Mouse (Mus musculus) liver, postnatal 0 days (tissue): Measurements from ENCODE around the gene Asah2. TPM values are rescaled to one million over a fixed set of nuclear protein-coding genes. Genes with fewer than 3 reads are reported as not detected.
A peak's percentile ranks its signal among the peaks of the same experiment; 100 is the strongest.

Experiments used
- ATAC-seq: fragments of 200-750 bp; cut with Nextera tagmentation; 2 replicates; pipeline ENCODE4 v1.8.0; 2017; ENCODE audit warnings: mild to moderate bottlenecking, moderate library complexity
- DNase-seq: peaks from one replicate; pipeline ENCODE4 v3.0.0-alpha.2; 2016
- H3K27ac ChIP-seq: fragments of 300-500 bp; sonication (generic); 2 replicates; pipeline ENCODE4 v1.5.1; 2014; ENCODE audit warnings: antibody characterized with exemption, moderate library complexity, mild to moderate bottlenecking, low read depth
- H3K27me3 ChIP-seq: fragments of 300-500 bp; sonication (generic); 2 replicates; pipeline ENCODE4 v1.6.1; 2014; ENCODE audit warnings: low read length, control low read depth, mixed read lengths; ENCODE audit not compliant: insufficient read depth
- H3K36me3 ChIP-seq: fragments of 300-500 bp; sonication (generic); replicated peaks from 2 replicates; pipeline ENCODE4 v1.6.1; 2014; ENCODE audit warnings: mild to moderate bottlenecking, control low read depth, low read length, moderate library complexity, mixed read lengths; ENCODE audit not compliant: insufficient read depth
- H3K4me1 ChIP-seq: fragments of 300-500 bp; sonication (generic); 2 replicates; pipeline ENCODE4 v1.6.1; 2014; ENCODE audit warnings: antibody characterized with exemption, mild to moderate bottlenecking, control low read depth; ENCODE audit not compliant: insufficient read depth
- H3K4me2 ChIP-seq: fragments of 300-500 bp; sonication (generic); 2 replicates; pipeline ENCODE4 v1.6.1; 2014; ENCODE audit warnings: low read depth, mild to moderate bottlenecking, low read length, moderate library complexity, mixed read lengths
- H3K4me3 ChIP-seq: fragments of 300-500 bp; sonication (generic); 2 replicates; pipeline ENCODE4 v1.5.1; 2014; ENCODE audit warnings: low read depth, low read length
- H3K9ac ChIP-seq: fragments of 300-500 bp; sonication (generic); replicated peaks from 2 replicates; pipeline ENCODE4 v1.6.1; 2014; ENCODE audit warnings: mild to moderate bottlenecking, moderate library complexity
- H3K9me3 ChIP-seq: fragments of 300-500 bp; sonication (generic); 2 replicates; pipeline ENCODE4 v1.6.1; 2016; ENCODE audit warnings: mild to moderate bottlenecking, control low read depth, low read length, mixed read lengths
- CTCF ChIP-seq: sonication (generic); IDR thresholded peaks from 2 replicates; pipeline ENCODE4 v1.5.1; 2016; ENCODE audit warnings: antibody characterized with exemption, low read depth
- EP300 ChIP-seq: IDR thresholded peaks from 2 replicates; pipeline ENCODE4 v1.6.1; 2016; ENCODE audit warnings: antibody characterized with exemption, low read depth, mild to moderate bottlenecking
- WGBS: fragments of 180-500 bp; shearing (Covaris S2); extraction: QIAGEN DNeasy Blood & Tissue Kit; methylation state at CpG from one replicate; pipeline ENCODE4 v1.1.7; 2014; ENCODE audit not compliant: insufficient replicate concordance; 5-methylcytosine and 5-hydroxymethylcytosine counted together
- polyA plus RNA-seq: library from polyadenylated mRNA; unstranded; fragments of >200 nt; fragmentation: Nextera tagmentation; extraction: Ambion mirVana; gene quantifications from 2 replicates; pipeline ENCODE4 v1.2.1, GENCODE M21; 2015

The Asah2 gene
- polyA plus RNA-seq, 1 experiment from 2014 or later: 0.65 TPM

DNA sequence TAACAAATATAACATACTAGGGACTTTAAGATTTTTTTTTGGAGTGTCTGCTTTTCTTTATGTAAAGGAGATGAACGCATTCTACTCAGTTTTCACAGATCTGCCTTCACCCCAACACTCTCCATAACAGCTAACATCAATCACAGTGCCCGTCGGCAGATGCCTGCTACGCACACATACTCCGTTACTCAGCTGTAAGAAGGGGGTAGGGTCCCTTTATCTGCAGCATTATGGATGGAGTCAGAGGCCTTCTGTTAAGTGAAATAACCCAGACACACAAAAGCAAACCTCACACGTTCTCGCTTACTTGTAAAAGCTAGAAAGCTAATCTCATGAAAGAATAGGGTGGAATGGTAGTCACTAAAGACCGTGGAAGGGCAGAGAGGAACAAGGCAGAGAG is 88.3 kb downstream of the Asah2 start:
- H3K27me3 ChIP-seq: no peaks in the 10 kb centered on the region
- TF ChIP-seq EP300: no peak
- TF ChIP-seq CTCF: no peak
- ATAC-seq: no peak
- no peak overlapping the region for H3K4me3 ChIP-seq
- WGBS: 84% methylated on average over 8 of the region's 8 CpGs
- no peak overlapping the region for H3K4me2 ChIP-seq
- no peak for DNase-seq
- no peak overlapping the region for H3K27ac ChIP-seq
- no peaks in the 10 kb centered on the region for H3K9me3 ChIP-seq
- no peak overlapping the region for H3K9ac ChIP-seq
- H3K36me3 ChIP-seq: no peaks in the 10 kb centered on the region
- no peaks in the 10 kb centered on the region for H3K4me1 ChIP-seq

GRCm38 (mm10) chr19:32018585-32018984 is 89.4 kb downstream of the Asah2 start:
- DNase-seq (no peak), ATAC-seq (no peak)
- no peak overlapping the region for H3K27ac ChIP-seq
- H3K27me3 ChIP-seq: no peaks in the 10 kb centered on the region
- no peak for TF ChIP-seq CTCF
- no peak for TF ChIP-seq EP300
- no peak overlapping the region for H3K9ac ChIP-seq
- no peaks in the 10 kb centered on the region for H3K4me1 ChIP-seq
- no peaks in the 10 kb centered on the region for H3K9me3 ChIP-seq
- H3K4me2 ChIP-seq: no peak overlapping the region
- no peaks in the 10 kb centered on the region for H3K36me3 ChIP-seq
- WGBS: 57% methylated on average over 7 of the region's 7 CpGs
- H3K4me3 ChIP-seq: no peak overlapping the region

- no peak for TF ChIP-seq CTCF
- no peak for TF ChIP-seq EP300
- 81% methylated on average over 5 of the region's 5 CpGs for WGBS
- H3K27ac ChIP-seq: no peak overlapping the region
These were observed 90.0 kb downstream of the Asah2 start for GRCm38 (mm10) chr19:32018053-32018452.

GRCm38 (mm10) chr19:32002623-32003022 is 105.4 kb downstream of the Asah2 start:
- no peaks in the 10 kb centered on the region for H3K4me1 ChIP-seq
- no peak overlapping the region for H3K4me2 ChIP-seq
- no peak for TF ChIP-seq CTCF
- TF ChIP-seq EP300: no peak
- no peak overlapping the region for H3K9ac ChIP-seq
- H3K36me3 ChIP-seq: no peaks in the 10 kb centered on the region; the same call in 1 of the 2 replicates
- H3K4me3 ChIP-seq: no peak overlapping the region
- H3K9me3 ChIP-seq: no peaks in the 10 kb centered on the region
- no peaks in the 10 kb centered on the region for H3K27me3 ChIP-seq
- ATAC-seq (no peak), DNase-seq (no peak)
- WGBS: 58% methylated on average over 5 of the region's 5 CpGs
- no peak overlapping the region for H3K27ac ChIP-seq

More at GRCm38 (mm10) chr19:32018053-32018452, 90.0 kb downstream of the Asah2 start:
- DNase-seq: peak; percentile 22
- H3K9me3 ChIP-seq: no peaks in the 10 kb centered on the region
- H3K4me1 ChIP-seq: no peaks in the 10 kb centered on the region
- peak; percentile 55 for ATAC-seq
- no peak overlapping the region for H3K4me2 ChIP-seq
- no peaks in the 10 kb centered on the region for H3K36me3 ChIP-seq
- no peak overlapping the region for H3K4me3 ChIP-seq
- H3K9ac ChIP-seq: no peak overlapping the region
- no peaks in the 10 kb centered on the region for H3K27me3 ChIP-seq

DNA sequence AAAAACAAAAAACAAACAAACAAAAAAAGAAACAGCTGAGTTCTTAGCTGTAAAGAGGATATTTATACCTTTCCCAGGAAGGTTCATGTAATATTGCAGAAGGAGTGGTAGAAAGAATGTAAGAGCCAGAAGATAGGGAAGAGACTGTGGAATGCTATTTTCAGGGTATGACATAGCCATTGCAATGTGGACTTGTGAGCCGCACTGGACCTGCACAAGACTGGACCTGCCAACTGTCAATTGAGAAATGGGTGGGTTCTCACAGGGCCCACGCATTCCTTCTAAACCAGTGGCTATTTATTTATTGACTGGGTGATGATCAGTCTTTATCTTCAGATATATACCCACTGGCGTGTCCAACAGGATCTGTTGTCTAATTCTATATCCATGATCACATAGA is 111.1 kb downstream of the Asah2 start:
- H3K27me3 ChIP-seq: no peaks in the 10 kb centered on the region
- no peak overlapping the region for H3K4me3 ChIP-seq
- H3K4me1 ChIP-seq: no peaks in the 10 kb centered on the region
- no peak for TF ChIP-seq EP300
- no peak for TF ChIP-seq CTCF
- H3K4me2 ChIP-seq: no peak overlapping the region
- no peaks in the 10 kb centered on the region for H3K9me3 ChIP-seq
- no peak overlapping the region for H3K9ac ChIP-seq
- ATAC-seq: no peak
- H3K27ac ChIP-seq: no peak overlapping the region
- no peak for DNase-seq
- WGBS: 83% methylated on average over 3 of the region's 3 CpGs
- no peaks in the 10 kb centered on the region for H3K36me3 ChIP-seq

DNA sequence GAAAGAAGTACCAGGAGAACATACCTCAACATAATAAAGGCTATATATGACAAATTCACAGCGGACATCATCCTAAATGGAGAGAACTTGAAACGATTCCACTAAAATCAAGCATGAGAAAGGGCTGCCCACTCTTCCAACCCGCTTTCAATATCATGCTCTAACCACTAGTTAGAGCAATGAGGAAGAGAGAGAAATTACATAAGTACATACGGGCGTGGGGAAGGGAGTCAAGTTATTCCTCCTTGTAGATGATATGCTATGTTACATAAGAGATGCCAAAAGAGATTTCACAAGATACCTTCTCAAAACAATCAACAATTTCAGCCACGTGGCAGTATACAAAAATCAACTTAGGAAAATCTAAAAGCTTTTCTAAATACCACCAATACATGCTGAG is 117.0 kb downstream of the Asah2 start:
- no peaks in the 10 kb centered on the region for H3K9me3 ChIP-seq
- no peaks in the 10 kb centered on the region for H3K36me3 ChIP-seq
- ATAC-seq (no peak), DNase-seq (no peak)
- no peak overlapping the region for H3K4me3 ChIP-seq
- 69% methylated on average over 6 of the region's 6 CpGs for WGBS
- TF ChIP-seq CTCF (no peak), EP300 (no peak)
- H3K4me1 ChIP-seq: no peaks in the 10 kb centered on the region
- no peak overlapping the region for H3K4me2 ChIP-seq
- no peaks in the 10 kb centered on the region for H3K27me3 ChIP-seq
- no peak overlapping the region for H3K9ac ChIP-seq
- no peak overlapping the region for H3K27ac ChIP-seq

GRCm38 (mm10) chr19:31975882-31976281 is 132.1 kb downstream of the Asah2 start:
- no peak for TF ChIP-seq CTCF
- TF ChIP-seq EP300: no peak
- H3K27ac ChIP-seq: no peak overlapping the region
- no peaks in the 10 kb centered on the region for H3K27me3 ChIP-seq
- no peaks in the 10 kb centered on the region for H3K36me3 ChIP-seq
- H3K9ac ChIP-seq: no peak overlapping the region
- H3K9me3 ChIP-seq: no peaks in the 10 kb centered on the region
- no peak for DNase-seq
- WGBS: 48% methylated on average over 2 of the region's 2 CpGs
- ATAC-seq: no peak
- no peak overlapping the region for H3K4me2 ChIP-seq
- 0 out of 2 replicates have a peak, but pooled peaks cover 2% of the 10 kb centered on the region for H3K4me1 ChIP-seq
- H3K4me3 ChIP-seq: no peak overlapping the region
